Mouse (Mus musculus): ENCODE results near the gene Rwdd1.
"Not testable (repeated sequence)": the region's sequence is repeated elsewhere in the genome, so short reads cannot be mapped to it uniquely, and the experiment has no call there.

Gene Rwdd1

DNA sequence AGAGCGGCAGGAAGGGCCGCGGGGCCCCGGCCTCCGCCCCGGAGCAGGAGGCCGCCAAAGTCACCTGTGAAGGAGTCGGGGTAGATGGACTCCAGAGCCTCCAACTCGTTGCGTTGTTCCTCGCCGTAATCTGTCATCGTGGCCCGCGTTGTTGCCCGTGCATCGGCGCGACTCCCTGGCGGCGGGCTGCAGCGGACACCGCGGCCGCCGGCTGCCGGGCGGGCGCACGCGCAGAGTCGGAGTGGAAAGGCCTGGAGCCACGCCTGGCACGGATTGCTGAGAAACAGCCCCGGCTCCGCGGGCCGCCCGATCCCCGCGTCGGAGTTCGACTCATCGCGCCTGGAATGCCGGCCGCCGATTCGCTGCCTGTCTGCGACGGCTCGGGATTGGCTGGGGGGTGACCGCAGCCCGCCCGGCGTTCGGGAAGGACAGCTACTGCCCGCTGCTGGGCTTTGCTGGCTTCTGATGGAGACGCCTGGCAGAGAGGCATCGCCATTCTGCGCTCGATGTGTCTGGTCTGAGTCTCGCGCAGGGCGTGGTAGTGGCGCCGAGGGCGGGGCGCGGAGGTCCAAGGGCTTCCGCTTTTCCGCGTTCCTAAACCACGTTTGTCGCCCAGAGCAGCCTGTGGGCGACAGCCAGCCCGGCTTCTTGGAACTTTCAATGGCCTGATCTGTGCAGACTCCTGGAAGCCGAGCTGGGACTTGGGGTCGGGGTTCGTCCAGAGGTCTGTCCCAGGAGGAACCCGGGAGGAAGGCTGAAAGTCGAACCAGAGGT lies at the start of gene Rwdd1:
Gene Rwdd1 (minus strand): TSS at position 323 of the 774 bp plus-strand sequence.
- DNase-seq (ENCODE audit: low read depth, low spot score): peak; percentile 97

- DNase-seq (ENCODE audit: low read depth, low spot score): no peak
Measured at GRCm38 (mm10) chr10:34066591-34066990, 47.2 kb upstream of the Rwdd1 start.

DNA sequence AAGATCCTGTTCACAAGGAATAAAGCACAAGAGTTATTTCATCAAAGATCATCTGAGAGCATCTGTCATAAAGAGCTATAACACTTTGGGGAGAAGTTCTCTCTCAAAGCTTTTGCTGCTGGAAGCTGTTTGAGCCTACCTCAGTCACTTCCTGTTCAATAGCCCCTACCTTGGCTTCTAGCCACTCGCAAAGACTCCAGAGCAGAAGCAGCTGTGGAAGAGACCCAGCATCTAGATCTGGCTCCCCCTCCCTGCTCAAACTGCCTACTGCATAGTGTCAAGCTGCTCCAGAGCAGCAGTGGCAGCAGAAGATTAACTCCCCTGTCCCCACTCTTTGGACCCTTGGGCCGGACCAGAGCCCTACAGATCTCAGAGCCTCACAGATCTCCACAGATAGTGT lies 34.6 kb upstream of the Rwdd1 start:
- DNase-seq (ENCODE audit: low read depth, low spot score): no peak

DNA sequence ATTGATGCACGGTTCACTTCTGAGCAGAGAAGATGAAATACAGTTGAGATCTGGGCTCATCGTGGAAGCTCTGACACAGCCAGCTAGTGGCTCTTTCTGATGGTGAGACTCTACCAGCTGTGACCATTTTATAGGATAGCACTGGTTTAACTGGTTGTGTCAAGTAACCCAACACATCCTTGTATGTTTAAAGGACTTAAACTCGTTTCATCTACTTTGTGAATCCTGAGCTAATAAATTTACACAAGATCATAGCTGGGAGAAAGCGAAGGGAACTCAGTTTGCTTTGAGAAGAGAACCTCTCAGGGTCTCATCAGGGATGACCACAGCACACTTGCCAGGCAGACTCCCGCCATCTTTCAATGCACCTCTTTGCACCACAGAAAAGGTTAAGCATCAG lies 24.8 kb upstream of the Rwdd1 start, which contains the start of gene Calhm4:
Gene Calhm4 (minus strand): TSS at position 101 of the 400 bp plus-strand sequence.
- DNase-seq (ENCODE audit: low read depth, low spot score): no peak

- DNase-seq (ENCODE audit: low read depth, low spot score): no peak
Measured at GRCm38 (mm10) chr10:34037401-34037800, 18.0 kb upstream of the Rwdd1 start, which contains the start of gene Trappc3l. TSS of gene Trappc3l (plus strand) at chr10:34037597.

- DNase-seq (ENCODE audit: low read depth, low spot score): peak; percentile 37
Measured at GRCm38 (mm10) chr10:34036587-34036986, 17.2 kb upstream of the Rwdd1 start.

GRCm38 (mm10) chr10:34033630-34034305 lies 14.3 kb upstream of the Rwdd1 start:
- DNase-seq (ENCODE audit: low read depth, low spot score): peak; percentile 30

- no peak for DNase-seq (ENCODE audit: low read depth, low spot score)
Measured at GRCm38 (mm10) chr10:34030322-34030721, 10.9 kb upstream of the Rwdd1 start.

- no peak for DNase-seq (ENCODE audit: low read depth, low spot score)
Measured at GRCm38 (mm10) chr10:34018746-34019301, 600 bp downstream of the Rwdd1 start.

- DNase-seq (ENCODE audit: low read depth, low spot score): no peak
Measured at GRCm38 (mm10) chr10:34013241-34013640, 6.2 kb downstream of the Rwdd1 start.

GRCm38 (mm10) chr10:34012581-34012980 lies 6.8 kb downstream of the Rwdd1 start:
- no peak for DNase-seq (ENCODE audit: low read depth, low spot score)

GRCm38 (mm10) chr10:33998397-33998796 lies 21.0 kb downstream of the Rwdd1 start:
- DNase-seq (ENCODE audit: low read depth, low spot score): no peak

- not testable (repeated sequence) for DNase-seq (ENCODE audit: low read depth, low spot score)
Measured at GRCm38 (mm10) chr10:33996686-33997085, 22.7 kb downstream of the Rwdd1 start.

DNA sequence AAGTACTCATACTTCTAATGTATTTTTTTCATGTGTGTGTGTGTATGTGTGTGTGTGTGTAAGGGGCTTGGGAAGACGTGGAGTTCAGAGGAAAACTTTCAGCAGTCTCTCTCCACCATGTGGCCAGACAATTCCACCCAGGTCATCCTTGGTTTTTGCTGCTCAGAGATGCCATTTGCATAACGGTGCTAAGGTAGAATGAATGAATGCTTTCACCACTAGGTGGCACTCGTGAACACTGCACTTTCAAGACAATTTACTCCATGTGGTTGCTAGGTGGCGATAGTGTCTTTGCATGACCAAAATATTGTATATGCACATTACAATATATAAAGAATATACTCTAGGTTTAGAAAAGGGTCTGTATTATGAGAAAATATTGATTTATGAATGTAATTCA lies 32.7 kb downstream of the Rwdd1 start:
- DNase-seq (ENCODE audit: low read depth, low spot score): peak; percentile 66

DNA sequence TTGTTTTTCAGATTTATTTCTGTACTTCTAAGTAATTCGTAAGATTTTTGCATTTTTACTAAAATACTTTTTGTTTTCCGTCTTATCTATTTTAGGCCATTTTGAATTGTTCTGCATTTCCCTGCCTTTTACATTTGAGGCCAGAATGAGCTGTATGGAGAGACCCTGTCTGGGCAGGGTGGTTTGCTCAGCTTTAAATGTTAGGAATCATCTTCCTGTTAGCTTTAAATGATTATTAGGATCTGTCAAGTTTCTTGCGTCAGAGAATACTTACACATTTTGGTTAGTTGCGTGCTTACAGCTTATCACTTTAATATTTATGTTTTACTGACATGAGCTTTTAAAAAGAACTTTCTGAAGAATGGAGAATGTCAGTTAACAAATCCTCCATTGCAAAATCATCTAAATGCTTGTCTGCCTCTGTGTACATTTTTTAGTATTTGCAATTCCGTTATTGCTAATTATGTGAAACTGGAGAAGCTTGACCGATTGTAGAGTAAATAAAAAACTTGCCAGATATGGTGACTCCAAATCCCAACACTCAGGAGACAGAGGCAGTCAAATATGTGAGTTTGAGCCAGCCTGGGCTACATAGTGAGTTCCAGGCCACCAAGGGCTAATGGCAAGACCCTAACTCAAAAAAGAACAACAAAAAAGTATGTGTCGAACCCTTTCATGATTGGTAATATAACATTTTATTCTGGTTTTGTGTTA lies 44.5 kb downstream of the Rwdd1 start:
- DNase-seq (ENCODE audit: low read depth, low spot score): no peak

GRCm38 (mm10) chr10:33952509-33952908 lies 66.9 kb downstream of the Rwdd1 start:
- DNase-seq (ENCODE audit: low read depth, low spot score): no peak

DNA sequence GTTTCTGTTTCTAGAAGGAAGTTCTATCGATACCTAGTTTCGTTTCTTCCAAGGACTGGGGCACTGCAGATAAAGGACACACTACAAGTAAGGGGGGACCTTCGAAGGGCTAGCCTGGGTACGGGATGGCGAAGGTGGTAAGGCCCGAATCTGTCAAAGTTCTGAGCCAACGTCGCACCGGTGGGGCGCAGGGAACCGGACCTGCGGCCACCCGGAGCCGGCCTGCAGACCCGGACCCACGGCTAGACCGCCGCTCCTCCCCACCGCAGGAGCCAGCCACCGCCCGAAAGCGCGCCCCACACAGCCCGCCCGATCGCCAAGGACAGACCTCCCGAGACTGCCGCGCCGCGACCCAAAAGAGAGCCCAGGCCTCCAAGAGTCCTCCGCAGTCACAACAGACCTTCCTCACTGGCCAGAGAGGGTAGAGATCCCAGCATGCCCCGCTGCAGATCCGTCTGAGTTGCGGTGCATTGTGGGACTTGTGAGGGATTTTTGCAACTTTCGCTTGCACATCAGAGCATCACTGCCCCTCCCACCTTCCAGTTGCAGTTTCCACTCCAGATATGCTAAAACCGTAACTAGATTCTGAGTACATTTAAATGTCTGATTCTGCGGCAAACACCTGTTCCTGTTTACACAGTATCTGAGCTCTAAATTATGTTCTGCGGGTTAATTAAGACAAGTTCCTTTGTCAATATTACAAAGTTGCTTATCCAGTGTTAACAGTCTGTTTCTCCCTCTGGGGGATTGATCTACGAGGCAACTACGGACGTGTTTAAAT lies 68.4 kb downstream of the Rwdd1 start, which contains the start of gene Zup1:
Gene Zup1 (minus strand): TSS at position 467 of the 781 bp plus-strand sequence.
- DNase-seq (ENCODE audit: low read depth, low spot score): peak; percentile 73
